Mouse (Mus musculus) left cerebral cortex, postnatal 36 days (tissue): ENCODE results near the gene Galk2. TPM values are rescaled to one million over a fixed set of nuclear protein-coding genes. Genes with fewer than 3 reads are reported as not detected.
A peak's percentile ranks its signal among the peaks of the same experiment; 100 is the strongest.

ENCODE experiments used
- DNase-seq, 2 experiments: peaks; one replicate each; pipeline ENCODE4 v3.0.0; 2021 to 2022; ENCODE audit warnings: low spot score in 2 of 2, mixed read lengths in 1 of 2
- intact Hi-C: fragments of 180-260 bp; cut with DNase I; formaldehyde crosslinking; loops from one replicate; pipeline ENCODE4 v1.15.1; 2025
- total RNA-seq, 2 experiments: library from RNA; stranded (reverse); gene quantifications; 2 replicates each; pipeline ENCODE4 v1.2.3; 2021

Galk2 gene
- 10 to 100 TPM; 27.0 to 29.4 TPM for total RNA-seq

DNA sequence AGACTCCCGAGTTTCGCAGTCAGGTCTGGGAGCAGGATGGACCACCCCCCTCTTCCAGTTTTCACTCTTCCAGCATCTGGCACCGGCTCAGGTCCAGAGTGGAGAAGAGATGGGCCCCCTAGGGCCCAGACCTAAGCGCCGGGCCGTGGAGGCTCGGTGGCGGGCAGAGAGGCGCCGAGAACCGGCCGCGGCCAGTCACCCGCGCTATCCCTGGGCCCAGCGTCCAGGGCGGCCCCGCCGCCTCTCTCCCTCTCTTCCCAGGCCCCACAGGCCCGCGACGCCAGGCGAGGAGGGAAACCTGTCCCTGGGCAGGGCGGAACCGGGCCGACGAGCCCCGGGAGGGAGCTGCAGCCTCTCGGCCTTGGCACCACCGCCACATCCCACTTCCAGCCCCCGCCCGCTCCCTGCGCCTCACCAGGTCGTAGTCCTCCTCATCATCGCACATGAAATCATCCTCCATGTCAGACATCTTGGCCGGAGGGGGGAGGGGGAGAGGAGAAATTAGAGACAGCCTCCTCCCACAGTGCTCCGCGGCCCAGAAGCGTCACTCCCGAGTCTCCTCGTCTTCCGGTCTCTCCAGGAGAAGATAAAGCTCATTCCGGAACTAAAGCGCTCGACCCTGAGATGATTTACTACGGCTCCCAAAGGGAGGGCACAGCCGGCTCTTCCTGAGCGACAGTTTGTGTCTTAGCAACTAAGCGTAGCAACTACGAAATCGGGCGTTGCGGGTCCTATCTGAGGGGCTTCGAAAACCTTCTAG is at the start of gene Galk2, which contains the start of gene Cops2:
Galk2 (plus strand) TSS at position 589 of the 760 bp plus-strand sequence.
Cops2 (minus strand) TSS at position 619 of the 760 bp plus-strand sequence.
- peak; percentile 94 to 95 for DNase-seq
- intact Hi-C loops: loop anchor here (1.0 to 10.0 kb wide), 4 partner anchors 76 to 849 kb away; partner anchors contain the start of genes Dtwd1, Fam227b, Secisbp2l and Usp8

DNA sequence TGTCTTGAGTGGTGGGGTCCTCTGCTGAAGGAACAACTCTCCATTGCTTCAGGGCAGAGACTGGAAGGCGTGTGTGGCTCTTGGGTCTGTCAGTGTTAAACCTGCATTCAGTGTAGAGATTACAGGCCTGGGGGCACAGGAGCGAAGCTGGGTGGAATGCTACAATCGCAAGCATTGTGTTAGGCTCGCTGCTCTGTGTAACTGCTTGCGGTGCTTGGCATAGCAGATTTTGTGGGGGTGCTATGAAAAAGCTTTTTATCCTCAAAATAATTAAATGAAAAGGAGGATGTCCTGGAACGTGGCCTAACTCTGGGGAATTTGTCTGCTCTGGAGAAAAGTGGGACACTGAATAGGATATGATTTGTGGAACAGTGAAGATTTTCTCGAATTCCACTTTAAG is 49.4 kb upstream of the Galk2 start:
- intact Hi-C loops: no loop called here
- peak; percentile 48 to 54 for DNase-seq

DNA sequence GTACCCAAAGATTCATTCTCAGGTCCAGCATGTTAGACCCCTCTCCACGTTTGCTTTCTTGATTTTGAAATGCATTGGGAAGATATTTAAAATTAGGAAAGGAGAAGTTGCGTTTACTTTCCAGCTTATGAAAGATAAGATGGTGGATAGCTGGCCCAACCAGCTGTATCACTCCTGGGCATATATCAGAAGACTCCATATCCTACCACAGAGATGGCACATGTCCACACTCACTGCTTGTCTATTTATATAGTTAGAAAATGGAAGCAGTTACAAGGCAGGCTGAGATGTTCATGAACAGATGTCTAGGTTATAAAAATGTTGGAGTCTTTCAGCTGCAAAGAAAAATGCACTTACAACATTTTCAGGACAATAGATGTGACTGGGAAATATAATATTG is 47.6 kb upstream of the Galk2 start:
- no peak for DNase-seq
- intact Hi-C loops: no loop called here

DNA sequence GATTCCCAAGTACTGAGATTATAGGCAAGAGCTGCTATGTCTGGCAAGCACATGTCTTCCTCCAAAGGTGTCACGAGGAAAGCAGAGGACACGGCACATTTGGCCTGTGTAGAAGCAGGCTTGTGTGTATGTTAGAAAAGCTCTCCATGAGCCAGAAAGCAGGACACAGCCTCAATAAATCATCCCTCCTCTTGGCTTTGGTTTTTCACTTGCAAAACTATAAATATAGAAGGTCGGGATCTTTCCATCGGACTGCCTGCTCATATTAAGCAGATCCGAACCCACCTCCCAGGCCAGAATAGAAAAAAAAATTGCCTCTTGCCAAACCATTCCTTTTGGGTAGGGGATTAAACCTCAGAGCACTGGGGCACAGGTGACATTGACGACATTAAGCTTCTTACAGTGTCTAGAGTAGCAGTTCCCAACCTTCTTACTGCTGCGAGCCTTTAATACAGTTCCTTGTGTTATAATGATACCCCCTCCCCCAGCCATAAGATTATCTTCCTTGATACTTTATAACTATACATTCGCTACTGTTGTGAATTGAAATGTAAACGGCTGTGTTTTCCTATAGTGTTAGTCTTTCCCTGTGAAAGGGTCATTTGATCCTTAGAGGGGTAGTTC is 44.8 kb upstream of the Galk2 start:
- intact Hi-C loops: no loop called here
- no peak for DNase-seq

DNA sequence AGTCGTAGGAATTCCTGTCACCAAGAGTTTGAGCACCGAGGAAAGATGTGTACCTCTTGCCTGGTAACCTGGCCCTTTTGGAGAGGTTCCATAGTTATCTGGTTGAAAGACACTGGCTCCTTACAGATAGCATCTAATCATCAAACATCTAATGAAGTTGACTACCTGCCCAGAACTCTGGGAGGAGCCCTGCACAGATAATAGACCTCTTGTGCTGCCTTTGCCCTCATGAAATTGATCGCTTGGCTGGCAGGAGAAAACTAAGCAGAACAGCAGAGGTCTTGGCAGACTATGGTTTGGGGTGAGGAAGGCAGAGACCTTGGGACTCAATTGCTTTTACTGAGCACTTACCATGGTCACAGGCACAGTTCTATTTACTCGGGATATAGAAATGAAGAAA is 38.5 kb upstream of the Galk2 start:
- intact Hi-C loops: no loop called here
- no peak for DNase-seq

DNA sequence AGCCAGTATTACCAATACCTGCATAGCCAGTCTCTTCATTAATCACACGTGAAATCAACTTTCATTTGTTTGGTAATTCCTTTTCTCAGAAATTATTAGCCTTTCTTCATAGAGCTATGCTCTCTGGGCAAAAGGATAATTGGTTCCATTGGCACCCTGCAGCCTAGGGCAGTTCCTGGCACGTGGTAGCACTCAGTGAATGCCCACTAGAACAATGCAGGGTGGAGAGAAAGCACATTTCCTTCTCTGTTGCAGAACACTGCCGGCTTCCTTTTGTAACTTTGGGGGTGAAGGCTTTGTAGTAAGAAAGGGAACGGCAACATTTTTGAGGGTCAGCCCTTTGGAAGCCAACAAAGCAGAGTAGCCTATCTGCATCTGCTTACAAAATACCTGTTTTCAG is 32.7 kb upstream of the Galk2 start:
- DNase-seq: no peak
- intact Hi-C loops: loop anchor here (5.0 kb wide), 1 partner anchor 44 kb away; the partner anchor contains the start of gene Secisbp2l

DNA sequence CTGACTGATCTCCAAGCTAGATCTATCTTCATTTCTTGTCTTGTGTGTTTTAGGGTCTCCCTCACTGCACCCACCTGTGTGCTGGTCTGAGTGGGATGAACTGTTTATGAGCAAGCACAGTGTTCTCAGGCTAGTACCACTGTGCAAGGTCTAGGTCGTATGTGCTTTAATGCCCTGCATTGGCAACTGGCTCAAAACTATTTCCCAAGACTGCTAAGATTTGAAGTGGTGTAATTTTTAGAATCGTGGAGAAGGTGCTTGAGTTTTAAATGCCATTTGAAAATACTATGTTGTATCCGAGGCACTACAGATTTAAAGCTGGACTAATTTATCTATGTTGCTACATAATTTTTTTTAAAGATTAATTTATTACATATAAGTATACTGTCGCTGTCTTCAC is 31.0 kb upstream of the Galk2 start:
- intact Hi-C loops: loop anchor here (5.0 kb wide), 1 partner anchor 46 kb away; the partner anchor contains the start of gene Secisbp2l

DNA sequence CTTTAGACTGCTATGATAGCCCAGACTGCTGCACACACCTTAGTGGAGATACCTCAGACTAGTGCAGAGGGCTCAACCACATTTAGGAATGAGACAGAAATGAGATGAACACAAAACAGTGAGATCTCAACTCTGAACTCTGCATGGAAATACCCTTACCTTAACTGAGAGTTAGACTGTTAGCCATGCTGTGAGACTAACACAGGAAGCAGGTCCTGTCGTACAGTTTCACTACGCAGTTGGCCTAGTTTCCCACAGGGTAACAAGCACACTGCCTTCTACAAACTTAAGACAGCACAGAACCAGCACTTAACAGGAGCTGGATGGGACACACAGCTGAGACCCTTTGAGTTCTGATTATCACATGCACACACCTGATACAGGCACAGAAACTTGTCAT is 29.0 kb upstream of the Galk2 start:
- intact Hi-C loops: loop anchor here (5.0 kb wide), 2 partner anchors 48 to 63 kb away; partner anchors contain the start of gene Secisbp2l
- DNase-seq: no peak

More for the DNA sequence above, 31.0 kb upstream of the Galk2 start:
- DNase-seq: no peak

DNA sequence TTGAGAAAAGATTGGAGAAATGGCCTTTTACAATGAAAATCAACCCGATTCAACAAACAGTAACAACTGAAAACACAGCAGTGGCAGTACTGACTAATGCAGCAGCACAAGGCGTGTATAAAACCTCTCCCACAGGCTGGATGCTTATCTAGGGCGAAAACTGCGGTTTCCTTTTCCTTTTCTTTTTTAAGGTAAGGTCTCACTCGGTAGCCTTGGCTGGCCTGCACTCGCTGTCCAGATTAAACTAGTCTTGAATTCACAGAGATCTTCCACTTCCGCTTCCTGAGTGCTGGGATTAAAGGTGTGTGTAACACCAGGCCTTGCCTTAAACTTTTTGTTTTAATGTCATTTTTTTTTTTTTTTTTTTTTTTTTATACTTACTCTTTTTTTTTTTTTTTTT is 20.8 kb upstream of the Galk2 start:
- intact Hi-C loops: no loop called here
- DNase-seq: no peak

DNA sequence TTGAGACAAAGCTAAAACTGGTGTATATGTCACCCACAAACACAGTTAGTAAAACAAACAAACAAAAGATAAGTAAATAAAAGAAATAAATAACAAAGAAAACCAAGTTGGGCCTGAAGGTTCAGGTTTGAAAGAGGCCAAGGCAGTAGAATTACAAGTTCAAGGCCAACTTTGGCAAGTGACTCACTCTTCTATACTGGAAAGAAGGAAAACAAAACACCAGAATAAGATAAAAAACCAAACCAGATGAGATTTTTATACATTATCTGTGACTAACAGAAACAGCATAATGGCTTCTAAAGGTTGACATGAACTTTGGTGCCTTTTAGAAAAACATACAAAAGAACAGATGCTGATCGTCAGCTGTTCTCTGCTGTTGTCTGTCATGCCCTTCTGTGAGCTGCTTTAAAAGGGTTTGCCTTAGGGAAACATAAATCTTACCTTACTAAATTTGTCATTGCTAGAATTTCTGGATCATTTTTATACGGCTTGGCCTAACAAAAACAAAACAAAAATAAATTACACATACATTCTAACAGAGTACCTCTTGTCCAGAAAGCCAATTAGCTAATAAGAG is 20.1 kb upstream of the Galk2 start:
- no peak for DNase-seq
- intact Hi-C loops: no loop called here

DNA sequence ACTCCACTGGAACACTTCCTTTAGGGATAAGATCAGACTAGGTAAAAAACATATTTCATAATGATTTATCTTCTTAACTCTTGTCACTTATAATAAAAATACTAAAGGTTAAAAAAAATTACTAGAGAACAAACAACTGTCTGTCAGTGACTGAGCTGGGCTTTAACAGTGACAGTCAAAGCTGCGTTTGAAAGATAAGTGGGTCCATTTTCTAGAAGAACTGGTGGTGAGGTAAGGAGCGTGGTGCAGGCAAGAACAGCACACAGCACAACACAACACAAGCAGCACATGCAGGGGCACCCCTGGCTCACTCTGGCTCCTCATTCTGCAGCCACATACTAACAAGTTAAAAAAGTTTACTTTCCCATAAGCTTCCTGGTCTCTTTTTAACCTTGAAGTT is 7.7 kb upstream of the Galk2 start:
- intact Hi-C loops: loop anchor here (10.0 kb wide), 2 partner anchors 186 to 304 kb away; partner anchors contain the start of genes Dtwd1 and Fam227b
- no peak for DNase-seq

DNA sequence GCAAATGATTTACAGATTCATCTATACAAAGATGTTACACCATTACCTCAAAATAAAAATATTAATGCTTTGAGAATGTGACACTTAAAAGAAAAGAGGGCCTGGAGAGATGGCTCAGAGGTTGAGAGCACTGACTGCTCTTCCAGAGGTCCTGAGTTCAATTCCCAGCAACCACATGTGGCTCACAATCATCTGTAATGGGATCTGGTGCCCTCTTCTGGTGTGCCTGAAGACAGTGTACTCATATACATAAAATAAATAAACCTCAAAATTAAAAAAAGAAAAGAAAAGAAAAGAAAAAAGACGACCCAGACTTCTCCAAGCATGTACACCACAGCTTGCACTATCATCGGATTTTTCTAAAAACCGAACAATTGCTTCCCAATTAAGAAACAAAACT is 1.2 kb upstream of the Galk2 start:
- intact Hi-C loops: loop anchor here (1.0 to 10.0 kb wide), 4 partner anchors 75 to 850 kb away; partner anchors contain the start of genes Dtwd1, Fam227b, Secisbp2l and Usp8
- DNase-seq: no peak

DNA sequence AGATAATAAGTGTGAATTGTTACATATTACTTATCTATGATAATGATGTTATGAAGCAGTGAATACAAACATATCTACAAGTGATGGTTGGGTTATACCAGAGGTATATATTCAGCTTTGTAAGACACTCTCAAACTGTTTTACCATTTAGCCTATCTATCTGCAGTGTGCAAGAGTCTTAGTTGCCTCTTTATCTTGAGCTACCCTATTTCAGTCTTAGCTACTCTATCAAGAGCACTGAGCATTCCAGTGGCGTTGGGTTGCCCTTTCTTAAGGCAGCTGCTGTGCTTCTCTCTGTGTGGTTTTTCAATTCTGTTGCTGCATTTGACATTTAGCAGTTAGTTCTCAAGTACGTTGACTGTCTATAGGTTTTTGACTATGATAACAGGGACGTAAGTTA is 4.9 kb downstream of the Galk2 start:
- intact Hi-C loops: no loop called here
- DNase-seq: no peak

DNA sequence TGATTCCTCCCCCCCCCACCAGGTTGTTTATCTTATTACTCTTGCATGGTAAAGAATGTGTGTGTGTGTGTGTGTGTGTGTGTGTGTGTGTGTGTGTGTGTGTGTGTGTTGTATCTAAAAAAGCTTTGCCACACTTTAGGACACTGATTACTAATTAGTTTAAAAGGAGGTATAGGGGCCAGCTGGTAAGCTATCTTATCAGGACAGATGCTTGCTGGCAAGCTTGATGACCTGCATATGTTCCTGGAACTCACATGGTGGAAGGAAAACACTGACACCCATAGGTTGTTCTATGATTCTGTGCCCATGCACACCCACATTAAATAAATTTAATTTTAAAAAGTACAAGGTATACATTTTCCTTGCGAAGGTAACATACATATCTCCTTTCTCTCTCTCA is 5.6 kb downstream of the Galk2 start:
- intact Hi-C loops: no loop called here

DNA sequence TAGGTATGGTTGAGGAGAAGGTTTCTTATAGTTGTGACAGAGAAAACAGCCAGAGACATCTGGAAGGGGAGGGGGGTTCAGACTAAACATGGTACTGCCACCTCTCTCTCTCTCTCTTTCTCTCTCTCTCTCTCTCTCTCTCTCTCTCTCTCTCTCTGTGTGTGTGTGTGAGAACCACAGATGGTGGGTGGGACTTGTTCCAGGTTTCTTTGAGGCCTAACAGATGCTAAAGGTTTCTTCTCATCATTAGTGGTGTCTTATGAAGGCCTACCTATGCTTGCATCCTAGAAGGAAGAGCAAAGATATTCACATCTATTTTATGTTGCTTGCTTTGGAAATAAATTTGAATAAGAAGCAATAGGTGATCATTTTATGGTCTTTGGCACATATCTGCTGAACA is 6.7 kb downstream of the Galk2 start:
- intact Hi-C loops: no loop called here
- DNase-seq: no peak

More for the DNA sequence above, 5.6 kb downstream of the Galk2 start:
- DNase-seq: no peak

DNA sequence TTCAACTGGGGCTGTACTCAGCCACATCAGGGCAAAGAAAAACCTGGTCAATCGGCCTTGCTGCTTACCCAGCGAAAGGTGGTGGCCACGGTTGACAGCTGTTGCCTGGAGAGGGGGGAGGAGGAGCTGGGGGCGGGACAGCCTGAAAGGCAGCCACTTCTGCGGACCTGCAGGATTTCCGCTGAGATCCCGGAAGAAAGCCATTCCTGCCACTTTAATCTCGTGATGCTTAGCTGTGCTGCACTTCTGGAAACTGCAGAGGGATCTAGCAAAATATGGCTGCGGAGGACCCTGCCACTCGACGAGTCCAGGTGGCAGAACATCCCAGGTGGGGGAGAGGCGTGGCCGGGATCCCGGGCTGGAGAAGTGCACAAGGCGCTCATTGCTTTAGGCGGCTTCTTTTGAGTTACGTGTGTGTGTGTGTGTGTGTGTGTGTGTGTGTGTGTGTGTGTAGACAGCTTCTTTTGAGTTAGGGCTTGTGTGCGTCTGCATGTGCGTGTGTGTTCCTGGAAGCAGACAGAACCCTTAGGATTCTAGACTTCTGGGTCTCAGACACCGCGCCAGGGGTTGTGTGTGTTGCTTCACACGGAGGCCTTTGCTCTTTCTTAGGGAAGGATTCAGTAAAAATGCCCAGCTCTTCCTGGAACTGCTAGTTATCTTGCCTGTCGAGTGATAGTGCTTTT is 7.3 kb downstream of the Galk2 start:
- intact Hi-C loops: no loop called here

DNA sequence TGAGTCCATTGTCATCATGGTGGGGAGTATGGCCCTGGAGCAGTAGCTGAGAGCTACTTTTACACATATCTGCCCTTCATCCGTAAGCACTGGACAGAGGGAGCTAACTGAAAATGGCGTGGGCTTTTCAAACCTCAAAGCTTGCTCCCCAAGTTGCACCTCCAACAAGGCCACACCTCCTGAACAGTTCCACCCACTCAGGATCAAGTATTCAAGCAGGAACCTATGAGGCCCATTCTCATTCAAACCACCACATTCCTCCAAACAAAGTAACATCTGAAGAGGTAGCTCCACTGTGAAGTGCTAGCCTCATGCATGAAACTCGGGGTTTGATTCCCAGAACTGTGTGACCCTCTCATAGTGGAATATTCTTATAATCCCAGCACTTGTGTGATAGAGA is 9.4 kb downstream of the Galk2 start:
- no peak for DNase-seq
- intact Hi-C loops: no loop called here

More for the DNA sequence above, 7.3 kb downstream of the Galk2 start:
- peak; percentile 51 to 56 for DNase-seq

DNA sequence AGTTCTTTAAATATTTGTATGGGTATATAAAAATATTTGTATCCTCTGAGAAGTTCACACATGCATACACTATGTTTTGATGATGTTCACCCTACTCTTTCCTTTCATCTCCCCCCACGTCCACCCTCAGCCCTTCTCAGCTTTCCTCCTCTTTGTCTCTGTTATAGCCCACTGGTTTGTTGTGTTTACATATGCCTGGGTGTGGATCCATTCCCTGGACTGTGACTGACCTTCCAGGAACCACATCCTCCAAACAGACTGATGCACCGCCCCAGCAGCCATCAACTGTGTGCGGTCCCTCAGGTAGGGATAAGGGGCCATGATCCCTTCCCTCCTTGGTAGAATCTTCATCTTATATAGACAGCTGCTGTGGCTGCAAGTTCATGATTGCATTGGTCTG is 11.2 kb downstream of the Galk2 start:
- DNase-seq: no peak
- intact Hi-C loops: no loop called here

DNA sequence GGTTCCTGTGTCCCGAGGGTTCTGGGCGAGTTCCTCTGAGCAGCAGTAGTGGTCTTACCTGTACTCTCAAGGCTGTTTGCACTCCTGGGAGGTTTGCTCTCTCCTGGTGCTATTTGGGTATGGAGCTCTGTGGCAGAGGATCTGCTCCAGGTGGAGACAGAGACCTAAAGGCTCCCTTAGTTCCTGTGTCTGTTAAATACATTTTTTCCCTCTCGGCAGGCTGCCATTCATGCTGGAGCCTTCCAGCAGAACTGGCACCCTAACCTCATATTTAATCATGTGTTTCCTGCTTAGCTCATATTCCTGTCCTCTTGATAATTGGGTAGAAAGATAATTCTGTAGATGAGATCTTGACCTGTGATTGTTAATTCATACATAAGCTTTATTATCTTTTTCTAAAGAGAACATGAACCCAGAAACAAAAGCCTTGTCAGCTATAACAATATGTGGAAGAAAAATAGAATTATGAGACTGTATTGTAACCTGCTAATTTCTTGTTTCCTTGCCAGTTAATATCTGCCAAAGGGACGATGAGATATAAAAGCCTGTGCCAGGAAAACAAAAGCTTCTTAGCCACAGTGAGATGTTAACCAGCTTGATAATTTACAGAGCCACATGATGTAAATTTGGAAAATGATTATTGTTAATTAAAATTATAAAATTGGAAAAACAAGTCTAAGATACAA is 27.1 kb downstream of the Galk2 start:
- DNase-seq: no peak

More for the DNA sequence above, 27.1 kb downstream of the Galk2 start:
- intact Hi-C loops: no loop called here
